Mouse (Mus musculus) Patski (cell line): Measurements from ENCODE around the gene Smarcc2. TPM values are rescaled to one million over a fixed set of nuclear protein-coding genes. Genes with fewer than 3 reads are reported as not detected.

Source experiments
- ATAC-seq: fragments of 100-300 bp; one replicate; pipeline ENCODE4 v1.8.0; 2021
- CTCF ChIA-PET: fragments of 350-600 bp; sonication (Branson Sonifier 250); formaldehyde crosslinking; loops from one replicate; lab custom pipeline; 2022; ENCODE audit warnings: inconsistent platforms; lab: Charles Lee
- POLR2A ChIA-PET: fragments of 350-600 bp; sonication (Branson Sonifier 250); formaldehyde crosslinking; loops from one replicate; lab custom pipeline; 2022; ENCODE audit warnings: antibody characterized with exemption, inconsistent platforms; lab: Charles Lee
- DNase-seq: peaks from one replicate; pipeline ENCODE4 v3.0.0-alpha.2; 2011; ENCODE audit warnings: low read depth, low spot score
- H3K27me3 ChIP-seq: fragments of 371-371 bp; one replicate; pipeline ENCODE4 v1.5.1; 2021
- CTCF ChIP-seq: fragments of 100-300 bp; IDR thresholded peaks from one replicate; pipeline ENCODE4 v1.5.1; 2021
- in situ Hi-C: fragments of 300-500 bp; cut with MboI; formaldehyde crosslinking; loops from 3 replicates; pipeline ENCODE4 v1.11.1; 2018; ENCODE audit warnings: low pct_unique_long_range_greater_than_20kb, mixed read lengths
- polyA plus RNA-seq: library from polyadenylated mRNA; unstranded; gene quantifications from one replicate; pipeline ENCODE4 v1.2.3, GENCODE M21; 2021

Gene Smarcc2
- polyA plus RNA-seq, 1 experiment from 2014 or later, result 102 TPM

DNA sequence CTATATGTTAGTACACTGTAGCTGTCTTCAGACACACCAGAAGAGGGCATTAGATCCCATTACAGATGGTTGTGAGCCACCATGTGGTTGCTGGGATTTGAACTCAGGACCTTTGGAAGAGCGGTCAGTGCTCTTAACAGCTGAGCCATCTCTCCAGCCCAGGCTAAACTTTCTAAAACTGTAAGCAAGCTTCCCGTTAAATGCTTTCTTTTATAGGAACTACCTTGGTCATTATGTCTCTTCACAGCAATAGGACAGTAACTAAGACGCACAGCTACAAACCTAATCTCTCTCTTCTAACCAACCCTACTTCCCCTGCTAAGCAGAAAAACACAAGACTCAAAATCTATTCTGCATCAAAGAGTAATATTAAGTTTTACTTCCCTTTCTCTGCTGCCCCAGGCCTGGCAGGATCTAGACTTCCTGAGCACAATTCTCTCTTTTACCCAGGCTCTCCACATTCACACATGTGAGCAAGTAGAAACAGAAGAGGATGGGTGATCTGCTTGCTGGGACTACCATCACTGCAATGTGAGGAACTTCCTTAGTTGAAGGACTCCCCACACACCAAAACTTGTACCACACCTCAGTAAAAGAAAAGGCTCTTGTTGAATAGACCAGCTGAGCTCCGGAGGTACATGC lies 76.7 kb downstream of the Smarcc2 start:
- no peaks in the 10 kb centered on the region for H3K27me3 ChIP-seq
- DNase-seq (no peak), ATAC-seq (peak; percentile 11)
- no peak for TF ChIP-seq CTCF
- ChIA-PET CTCF (interaction anchor here (0.9 to 3.0 kb wide), 8 partner anchors 11 to 201 kb away, joined by 3 to 25 read pairs (median 4); partner anchors contain the start of genes Ankrd52, Esyt1 and Zc3h10), POLR2A (interaction anchor here (0.6 to 1.7 kb wide), 5 partner anchors 10 to 106 kb away, joined by 3 to 5 read pairs (median 4); partner anchors contain the start of gene Esyt1)
- in situ Hi-C loops, result loop anchor here (5.0 kb wide), 1 partner anchor 73 kb away; no protein-coding TSS in a partner anchor

DNA sequence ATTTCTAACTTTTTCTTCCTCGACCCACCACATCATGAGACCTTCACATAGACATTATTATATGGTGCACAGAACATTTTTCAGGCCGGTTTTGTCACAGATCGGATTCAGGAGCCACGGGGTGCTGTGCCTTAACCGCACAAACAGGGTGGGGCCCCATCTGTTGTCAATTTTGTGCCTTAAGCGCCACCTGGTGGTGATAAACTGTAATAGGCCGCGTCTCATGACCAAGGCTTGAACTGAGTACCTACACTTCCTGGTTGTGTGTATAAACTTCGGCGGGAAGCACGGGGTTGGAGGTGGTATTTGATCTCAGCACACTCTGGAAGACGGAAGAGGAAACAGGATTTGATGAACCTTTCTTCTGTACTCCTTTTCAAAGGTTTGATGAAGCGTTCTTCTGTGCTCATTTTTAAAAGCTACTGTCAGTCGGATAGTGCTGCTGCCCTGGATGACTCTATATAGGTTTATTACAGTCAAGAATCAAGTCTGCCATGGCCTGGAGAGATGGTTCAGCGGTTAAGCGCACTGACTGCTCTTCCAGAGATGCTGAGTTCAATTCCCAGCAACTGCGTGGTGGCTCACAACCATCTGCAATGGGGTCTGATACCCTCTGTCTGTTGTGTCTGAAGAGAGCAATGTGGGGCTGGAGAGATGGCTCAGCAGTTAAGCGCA lies 77.4 kb downstream of the Smarcc2 start:
- DNase-seq (no peak), ATAC-seq (peak; percentile 89)
- in situ Hi-C loops, result loop anchor here (5.0 kb wide), 1 partner anchor 74 kb away; no protein-coding TSS in a partner anchor
- ChIA-PET POLR2A (interaction anchor here (0.6 to 1.7 kb wide), 2 partner anchors 11 to 81 kb away, joined by 3 to 5 read pairs; partner anchors contain the start of gene Esyt1), CTCF (interaction anchor here (1.0 to 3.0 kb wide), 6 partner anchors 10 to 201 kb away, joined by 3 to 25 read pairs (median 6); partner anchors contain the start of genes Esyt1 and Zc3h10)
- H3K27me3 ChIP-seq, result no peaks in the 10 kb centered on the region
- TF ChIP-seq CTCF, result peak; percentile 93

DNA sequence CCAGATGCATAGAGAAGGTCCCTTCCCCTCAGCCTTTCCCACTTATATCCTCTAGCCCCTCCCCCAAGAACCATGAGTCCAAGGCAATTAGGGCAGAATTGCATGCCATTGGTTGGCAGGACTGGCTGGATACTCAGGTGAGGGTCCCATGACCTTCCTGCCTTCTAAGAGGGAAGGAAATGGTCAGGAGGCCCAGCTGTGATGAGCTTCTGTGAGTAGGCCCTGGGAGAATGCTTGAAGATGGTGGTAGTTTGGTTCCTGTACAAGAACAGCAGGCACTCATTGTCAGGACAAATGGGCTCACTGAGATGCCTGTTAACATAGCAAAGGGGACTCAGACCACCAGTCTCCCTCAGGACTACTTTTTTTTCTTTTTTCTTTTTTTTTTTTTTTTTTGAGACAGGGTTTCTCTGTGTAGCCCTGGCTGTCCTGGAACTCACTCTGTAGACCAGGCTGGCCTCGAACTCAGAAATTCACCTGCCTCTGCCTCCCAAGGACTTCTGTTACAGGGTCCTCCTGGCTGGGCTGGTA lies 79.4 kb downstream of the Smarcc2 start:
- in situ Hi-C loops, result loop anchor here (5.0 kb wide), 1 partner anchor 76 kb away; no protein-coding TSS in a partner anchor
- H3K27me3 ChIP-seq, result no peaks in the 10 kb centered on the region
- no peak for DNase-seq
- ATAC-seq, result no peak
- TF ChIP-seq CTCF, result no peak
- POLR2A ChIA-PET, result no interaction called here
- CTCF ChIA-PET, result no interaction called here

Other genes starting within 250 kb of the Smarcc2 start
- 13.8 TPM for gene Spryd4, start 247.4 kb upstream of the Smarcc2 start, polyA plus RNA-seq
- 0.04 TPM for gene Mip, start 233.4 kb upstream of the Smarcc2 start, polyA plus RNA-seq
- 17.5 TPM for gene Timeless, start 227.2 kb upstream of the Smarcc2 start, polyA plus RNA-seq
- gene Apon, start 205.2 kb upstream of the Smarcc2 start, polyA plus RNA-seq, result 1.4 TPM
- gene Apof, start 190.6 kb upstream of the Smarcc2 start, polyA plus RNA-seq, result 0.10 TPM
- 29.5 TPM for gene Stat2, start 188.7 kb upstream of the Smarcc2 start, polyA plus RNA-seq
- 0.04 TPM for gene Il23a, start 160.5 kb upstream of the Smarcc2 start, polyA plus RNA-seq
- 20.3 TPM for gene Pan2, start 155.9 kb upstream of the Smarcc2 start, polyA plus RNA-seq
- gene Cnpy2, start 136.8 kb upstream of the Smarcc2 start, polyA plus RNA-seq, result 200 TPM
- 279 TPM for gene Cs, start 121.5 kb upstream of the Smarcc2 start, polyA plus RNA-seq
- gene Coq10a, start 90.3 kb upstream of the Smarcc2 start, polyA plus RNA-seq, result 34.5 TPM
- 55.9 TPM for gene Ankrd52, start 82.1 kb upstream of the Smarcc2 start, polyA plus RNA-seq
- 0.12 TPM for gene Slc39a5, start 58.0 kb upstream of the Smarcc2 start, polyA plus RNA-seq
- 85.0 TPM for gene Nabp2, start 47.8 kb upstream of the Smarcc2 start, polyA plus RNA-seq
- 43.3 TPM for gene Rnf41, start 47.6 kb upstream of the Smarcc2 start, polyA plus RNA-seq
- 1,994 TPM for gene Myl6, start 34.9 kb downstream of the Smarcc2 start, polyA plus RNA-seq
- 54.1 TPM for gene Myl6b, start 39.4 kb downstream of the Smarcc2 start, polyA plus RNA-seq
- 75.8 TPM for gene Esyt1, start 66.6 kb downstream of the Smarcc2 start, polyA plus RNA-seq
- 16.8 TPM for gene Zc3h10, start 88.5 kb downstream of the Smarcc2 start, polyA plus RNA-seq
- gene Rpl41, start 90.1 kb downstream of the Smarcc2 start, polyA plus RNA-seq, result 1,532 TPM
- gene Pa2g4, start 106.7 kb downstream of the Smarcc2 start, polyA plus RNA-seq, result 117 TPM
- gene Erbb3, start 130.4 kb downstream of the Smarcc2 start, polyA plus RNA-seq, result 1.2 TPM
- 259 TPM for gene Rps26, start 167.5 kb downstream of the Smarcc2 start, polyA plus RNA-seq
- gene Ikzf4, start 186.7 kb downstream of the Smarcc2 start, polyA plus RNA-seq, result 0.10 TPM
- gene Suox, start 214.8 kb downstream of the Smarcc2 start, polyA plus RNA-seq, result 15.2 TPM
- gene Rab5b, start 237.0 kb downstream of the Smarcc2 start, polyA plus RNA-seq, result 93.3 TPM
- gene Pmel, start 244.9 kb downstream of the Smarcc2 start, polyA plus RNA-seq, result 1.1 TPM
- gene Cdk2, start 245.8 kb downstream of the Smarcc2 start, polyA plus RNA-seq, result 30.2 TPM